Mouse (Mus musculus) liver, adult (tissue): ENCODE data around the gene Eci1.
A peak's percentile ranks its signal among the peaks of the same experiment; 100 is the strongest.

Experiments
- GATA4 ChIP-seq: IDR thresholded peaks from 2 replicates; pipeline ENCODE4 v1.6.1; 2014; ENCODE audit warnings: mild to moderate bottlenecking, low read length; ENCODE audit not compliant: insufficient replicate concordance

Gene Eci1

DNA sequence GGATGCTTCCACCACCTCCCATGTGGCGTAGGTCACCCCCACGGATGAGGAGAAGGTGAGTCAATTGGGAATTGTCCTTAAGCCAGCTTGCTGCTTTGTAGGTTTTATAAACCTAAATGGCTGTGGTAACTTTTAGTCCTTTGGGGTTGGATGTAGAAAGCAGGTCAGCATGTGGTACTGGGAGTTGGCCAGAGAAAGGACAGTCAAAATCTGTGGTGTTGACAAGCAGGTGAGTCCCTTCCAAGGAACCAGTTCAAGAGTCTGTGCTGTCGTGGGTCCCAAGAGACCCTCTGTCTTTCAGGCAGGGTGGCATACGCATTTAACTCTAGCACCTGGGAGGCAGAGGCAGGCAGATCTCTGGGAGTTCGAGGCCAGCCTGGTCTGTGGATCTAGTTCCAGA, 2.0 kb upstream of the Eci1 start:
- TF ChIP-seq GATA4 = no peak

DNA sequence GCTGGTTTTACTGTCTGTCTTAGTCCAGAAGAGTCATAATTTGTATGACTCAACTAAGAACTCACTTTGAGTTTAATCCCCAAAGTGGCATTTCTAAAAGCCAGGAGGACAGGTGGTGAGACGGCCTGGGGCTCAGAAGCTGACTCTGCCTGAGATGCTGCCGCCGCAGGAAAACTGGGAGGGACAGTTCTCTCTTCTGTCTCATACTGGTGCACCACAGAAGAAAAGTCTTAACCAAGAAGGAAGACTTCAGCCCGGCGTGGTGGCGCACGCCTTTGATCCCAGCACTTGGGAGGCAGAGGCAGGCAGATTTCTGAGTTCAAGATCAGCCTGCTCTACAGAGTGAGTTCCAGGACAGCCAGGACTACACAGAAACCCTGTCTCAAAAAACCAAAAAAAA, 536 bp upstream of the Eci1 start:
- no peak for TF ChIP-seq GATA4

DNA sequence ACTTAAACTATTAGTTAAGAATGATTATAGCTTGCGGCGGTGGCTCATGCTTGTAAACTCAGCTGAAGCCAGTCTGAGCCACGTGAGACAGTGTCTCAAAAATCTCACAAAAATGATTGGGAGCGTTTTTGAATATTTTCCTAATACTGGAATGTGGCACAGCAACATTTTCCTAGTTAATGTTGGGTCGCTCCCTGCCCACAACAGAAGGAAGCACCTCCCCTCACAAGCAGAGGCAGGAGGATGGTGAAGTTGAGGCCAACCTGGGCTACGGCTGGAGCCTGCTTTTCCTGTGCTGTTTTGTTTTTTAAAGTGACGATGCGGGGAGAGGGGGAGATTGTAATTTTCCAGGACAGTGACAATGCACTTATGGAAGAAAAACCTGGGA, 723 bp downstream of the Eci1 start:
- TF ChIP-seq GATA4 = no peak

DNA sequence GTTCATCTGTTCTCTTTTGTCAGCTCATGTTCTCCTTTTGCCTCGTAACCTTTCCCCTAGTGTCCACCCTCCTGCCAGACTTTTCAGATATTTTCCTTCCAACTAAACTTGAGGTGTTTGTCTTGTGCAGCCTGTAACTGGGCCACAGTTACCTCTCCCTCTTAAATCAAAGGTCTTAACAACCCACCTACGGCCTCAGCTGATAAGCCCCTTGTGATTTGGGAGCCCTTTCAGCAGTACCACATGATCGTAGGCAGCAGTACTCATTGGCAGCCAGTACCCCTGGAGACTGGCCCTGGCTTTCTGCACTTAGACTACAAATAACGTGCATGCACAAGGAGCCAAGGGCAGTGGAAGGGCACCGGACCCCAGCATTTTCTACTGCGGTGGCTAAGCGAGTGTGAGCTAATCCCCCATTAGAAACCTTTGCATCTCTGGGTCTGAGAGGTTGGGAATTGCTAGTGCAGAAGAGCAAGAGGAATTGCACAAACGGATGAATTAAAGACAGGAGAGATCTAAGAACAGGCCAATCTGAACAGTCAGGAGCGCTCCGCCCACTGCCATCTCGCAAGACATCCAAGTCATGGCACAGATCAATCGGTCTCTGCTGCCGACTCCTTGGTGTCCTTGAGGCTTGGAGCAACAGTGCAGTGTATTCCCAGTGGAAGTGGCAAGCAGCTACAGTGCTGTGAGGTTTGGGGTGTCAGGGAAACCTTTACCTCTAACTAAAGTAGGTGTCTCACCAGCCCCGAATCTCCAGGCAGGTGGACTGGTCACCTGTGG, 3.0 kb downstream of the Eci1 start:
- no peak; the same call in 1 of the 2 replicates for TF ChIP-seq GATA4

DNA sequence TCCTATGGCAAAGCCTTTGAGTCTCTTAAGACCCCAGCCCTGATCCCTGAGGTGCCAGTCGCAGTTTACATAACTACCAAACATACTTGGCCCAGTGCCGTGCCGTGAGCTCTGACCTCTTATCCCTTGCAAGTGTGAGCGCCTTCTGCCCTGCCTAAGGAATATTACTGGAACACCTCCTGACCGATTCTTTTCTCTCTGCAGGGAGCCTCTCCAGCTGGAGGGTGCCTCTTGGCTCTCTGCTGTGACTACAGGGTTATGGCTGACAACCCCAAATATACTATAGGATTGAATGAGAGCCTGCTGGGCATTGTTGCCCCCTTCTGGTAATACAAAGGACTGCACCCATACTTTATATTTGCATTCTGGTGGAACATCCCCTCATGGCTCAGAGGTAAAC, 10.6 kb downstream of the Eci1 start:
- no peak for TF ChIP-seq GATA4

DNA sequence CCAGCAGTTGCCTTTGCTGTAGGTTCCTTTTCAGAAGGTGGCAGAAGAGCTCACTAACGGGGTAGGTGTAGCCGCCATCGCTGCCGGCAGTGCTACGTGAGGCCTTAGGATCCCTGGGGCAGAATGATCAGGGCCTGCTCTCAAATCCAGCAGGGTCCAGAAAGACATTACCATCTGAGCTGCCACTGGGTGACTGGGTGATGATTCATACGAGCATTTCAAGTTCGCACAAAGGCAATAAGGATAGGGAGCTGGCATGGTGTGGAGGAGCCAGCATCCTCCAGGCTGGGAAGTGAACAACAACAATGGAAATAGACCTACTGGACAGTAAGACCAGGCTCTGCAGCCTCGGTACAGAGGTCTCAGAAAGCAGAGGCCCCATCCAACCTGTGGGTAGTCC, 13.9 kb downstream of the Eci1 start:
- TF ChIP-seq GATA4 = no peak

DNA sequence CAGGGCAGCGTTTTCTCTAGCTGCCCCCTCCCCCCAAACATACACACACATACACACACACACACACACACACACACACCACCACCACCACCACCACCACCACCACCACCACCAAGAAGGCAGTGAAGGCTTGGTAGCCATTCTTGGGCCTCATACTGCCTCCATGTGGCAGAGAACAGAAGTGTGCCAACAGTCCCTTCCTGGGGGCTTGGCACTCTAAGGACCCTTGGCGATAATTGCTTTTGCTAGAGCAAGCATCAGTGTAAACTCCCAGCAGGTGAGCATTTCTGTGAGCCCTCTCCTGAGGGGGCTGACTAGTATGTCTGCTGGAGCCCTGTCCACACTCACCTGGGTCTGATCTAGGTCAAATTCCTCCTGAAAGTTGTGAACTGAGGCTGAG, 14.7 kb downstream of the Eci1 start:
- TF ChIP-seq GATA4 = no peak

DNA sequence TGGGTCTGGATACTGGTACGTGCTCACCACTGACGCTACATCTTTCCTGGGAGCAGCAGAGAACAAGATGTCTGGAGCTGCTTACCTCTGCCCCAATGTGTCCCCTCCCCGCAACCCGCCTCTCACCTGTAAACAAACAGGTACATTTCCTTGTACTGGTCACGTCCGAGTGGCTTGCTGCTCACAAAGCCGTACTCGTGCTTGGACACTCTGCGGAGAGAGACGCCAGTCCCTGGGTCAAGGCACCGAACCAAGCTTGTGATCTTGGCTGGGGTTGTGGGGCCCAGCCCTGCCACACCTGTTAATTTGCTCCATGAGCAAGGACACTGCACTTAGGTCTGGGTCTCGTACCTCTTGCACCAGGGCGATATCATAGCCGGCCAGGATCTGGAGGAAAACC, 15.7 kb downstream of the Eci1 start:
- TF ChIP-seq GATA4 = no peak

DNA sequence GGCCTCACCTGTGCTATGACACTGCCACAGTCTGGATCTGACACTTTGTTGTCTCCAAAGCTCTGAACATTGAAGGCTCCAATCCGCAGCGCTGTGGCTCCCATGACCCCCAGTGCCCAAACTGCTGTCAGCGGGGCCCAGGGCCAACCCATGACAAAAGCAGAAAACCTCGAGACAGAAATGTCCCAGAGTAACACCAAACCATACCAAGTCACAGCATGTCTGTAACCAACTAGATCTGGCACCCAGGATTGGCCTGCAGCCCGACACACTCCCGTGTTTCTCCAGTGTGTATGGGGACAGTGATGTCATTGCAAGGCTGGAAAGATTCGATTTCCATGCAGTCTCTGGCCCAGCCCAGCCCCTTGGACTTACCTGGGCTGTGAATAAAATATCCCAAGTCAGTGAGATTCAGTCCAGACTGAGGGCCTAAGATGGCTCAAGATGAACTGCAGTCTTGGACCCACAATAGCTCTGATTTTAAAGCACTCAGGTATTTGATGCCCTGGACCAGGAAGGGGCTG, 16.3 kb downstream of the Eci1 start, which contains the start of gene Dnase1l2:
Gene Dnase1l2, minus strand, starts transcription at position 474 of the 524 bp plus-strand sequence.
- TF ChIP-seq GATA4 = no peak

DNA sequence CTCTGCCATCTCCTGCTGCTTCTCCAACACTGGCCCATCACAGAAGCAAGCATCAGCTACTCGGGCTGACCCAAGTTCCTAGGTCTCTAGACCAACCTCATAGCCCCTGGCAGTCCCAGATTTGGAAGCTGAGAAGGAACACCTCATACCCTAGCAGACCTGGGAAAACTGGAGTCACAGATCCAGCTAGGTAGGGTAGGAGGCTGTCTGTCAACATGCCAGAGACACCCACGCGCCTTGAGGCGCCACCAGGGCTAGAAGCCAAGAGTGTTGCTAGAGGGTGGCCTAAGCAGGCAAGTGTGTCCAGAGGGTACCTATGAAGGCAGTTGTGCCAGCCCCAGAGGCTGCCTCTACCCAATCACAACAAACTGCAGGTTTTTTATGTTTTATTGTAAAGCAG, 17.0 kb downstream of the Eci1 start:
- TF ChIP-seq GATA4 = no peak

DNA sequence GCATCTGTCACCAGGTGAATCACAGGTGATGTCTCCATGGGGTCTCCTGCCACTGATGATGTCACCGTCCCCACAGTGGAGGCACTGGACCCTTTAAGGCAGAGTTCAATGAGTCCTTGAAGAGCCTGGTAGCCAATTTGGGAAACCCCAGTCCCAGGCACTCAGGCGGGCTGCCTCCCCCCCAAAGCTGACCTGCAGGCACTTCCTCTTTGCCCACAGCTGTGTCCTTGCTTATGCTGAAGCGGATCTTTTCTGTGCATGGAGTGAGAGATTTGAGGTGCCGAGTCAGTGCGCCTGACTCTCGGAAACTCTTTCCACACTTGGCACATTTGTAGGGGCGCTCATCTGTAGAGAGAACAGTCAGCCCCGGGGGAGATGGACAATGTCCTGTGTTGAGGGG, 20.1 kb downstream of the Eci1 start:
- no peak for TF ChIP-seq GATA4

DNA sequence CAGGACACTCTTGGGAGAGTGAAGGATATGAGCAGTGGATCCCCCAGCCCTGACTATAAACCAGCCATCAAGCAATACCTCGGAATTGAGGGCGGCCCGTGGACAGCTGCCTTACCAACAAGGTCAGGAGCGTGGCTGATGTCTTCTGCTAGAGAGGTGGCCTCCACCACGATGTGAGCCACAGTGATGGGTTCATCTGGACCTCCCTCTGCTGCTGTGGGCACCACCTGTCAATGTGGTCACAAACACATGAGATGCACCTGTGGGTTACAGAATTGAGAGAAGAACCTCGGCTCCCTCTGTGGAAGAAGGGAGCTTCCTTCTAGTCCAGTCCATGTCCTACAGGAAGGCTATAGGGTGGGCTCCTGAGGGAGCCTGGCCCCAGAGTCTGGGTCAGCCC, 23.1 kb downstream of the Eci1 start:
- no peak for TF ChIP-seq GATA4

DNA sequence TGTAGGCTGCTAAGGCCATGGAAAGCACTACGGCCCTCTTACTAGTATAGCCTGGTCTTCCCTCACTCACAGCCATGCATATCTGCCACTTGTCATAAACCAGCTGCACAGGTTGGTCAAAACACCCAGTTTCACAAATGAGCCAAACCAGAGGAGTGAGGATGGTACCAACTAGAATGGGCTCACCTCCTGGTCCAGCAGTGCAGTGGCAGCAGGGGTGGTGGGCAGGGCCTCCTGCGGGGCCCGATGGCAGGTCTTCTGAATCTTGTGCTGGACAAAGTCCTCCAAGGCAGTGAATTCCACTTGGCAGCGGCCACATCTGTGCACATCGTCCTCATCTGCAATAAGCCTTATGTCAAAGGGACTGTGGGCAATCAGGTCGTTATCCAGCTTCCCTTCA, 24.8 kb downstream of the Eci1 start:
- TF ChIP-seq GATA4 = no peak

DNA sequence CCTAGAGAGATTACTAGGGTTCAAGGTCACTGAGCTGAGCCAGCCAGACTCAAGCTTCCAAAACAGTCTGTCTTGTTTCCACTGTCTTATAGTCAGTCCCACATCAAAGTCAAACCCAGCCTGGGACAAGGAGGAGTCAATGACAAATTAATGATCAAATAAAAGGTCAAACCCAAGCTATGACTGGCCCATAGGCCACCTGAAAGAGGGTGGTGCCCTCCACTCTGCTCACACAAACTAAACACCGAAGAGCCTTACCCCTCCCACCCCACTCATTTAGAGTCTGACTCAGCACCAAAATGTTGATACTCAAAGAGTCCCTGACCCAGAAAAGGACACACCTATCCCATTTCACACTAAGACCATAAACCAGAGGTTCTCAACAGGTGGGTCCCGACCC, 26.9 kb downstream of the Eci1 start:
- TF ChIP-seq GATA4 = no peak

DNA sequence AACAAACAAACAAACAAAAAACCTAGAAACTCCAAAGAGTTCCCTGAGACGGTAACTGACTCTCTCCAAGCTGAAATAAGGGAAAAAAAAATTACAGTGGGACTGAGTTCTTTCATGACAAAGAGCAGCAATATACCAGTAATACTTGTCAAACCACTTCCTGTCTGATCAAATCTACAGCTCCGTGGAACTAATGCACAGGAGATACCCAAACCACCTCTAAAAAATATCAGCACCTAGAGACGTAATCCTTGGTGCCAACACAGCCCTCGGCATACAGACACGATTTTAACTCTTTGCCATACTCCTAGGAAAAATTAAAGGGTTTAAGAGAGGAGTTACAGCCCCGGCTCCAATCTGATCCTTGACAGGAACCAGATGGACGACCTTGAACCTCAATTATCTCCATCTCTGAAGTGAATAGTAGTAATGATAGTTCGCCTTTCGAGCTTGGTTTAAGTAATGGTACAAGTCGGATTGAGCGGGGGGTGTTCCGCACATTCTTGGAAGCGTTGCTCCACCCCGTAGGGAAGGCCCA, 27.8 kb downstream of the Eci1 start:
- TF ChIP-seq GATA4 = no peak

DNA sequence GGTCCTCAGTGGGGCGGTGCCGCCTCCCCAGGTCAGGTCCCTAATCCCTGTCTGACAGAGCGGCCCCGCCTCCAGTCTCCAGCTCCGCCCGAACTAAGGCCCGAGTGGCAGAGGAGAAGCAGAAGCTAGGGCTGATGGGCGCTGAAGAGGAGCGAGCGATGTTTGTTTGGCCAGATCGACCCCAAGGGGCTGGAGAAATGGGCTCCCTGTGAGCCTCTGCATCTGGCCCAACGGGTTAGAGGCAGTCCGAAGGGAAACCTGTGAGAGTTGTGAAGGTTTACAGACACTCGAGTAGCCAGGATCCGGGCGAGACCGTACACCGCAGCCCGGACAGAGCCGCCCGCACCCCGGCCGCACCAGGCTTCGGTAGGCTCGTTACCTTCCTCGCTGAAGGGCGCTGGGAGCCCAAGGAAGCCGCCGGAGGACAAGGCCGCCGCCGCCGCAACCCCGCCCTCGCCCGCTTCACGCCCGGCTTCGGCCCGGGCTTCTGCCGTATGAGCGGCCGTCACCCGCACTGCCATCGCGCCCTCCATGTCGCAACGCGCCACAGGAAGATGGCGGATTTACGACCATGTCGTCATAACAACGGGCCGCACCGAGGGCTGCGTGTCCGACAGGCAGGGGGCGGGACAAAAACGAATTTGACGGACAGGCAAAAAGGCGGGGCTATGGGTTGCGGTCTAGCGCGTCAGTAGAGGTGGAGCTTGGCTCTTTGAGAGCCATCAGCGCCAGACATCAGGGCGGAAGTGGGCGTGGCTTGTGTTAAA, 28.5 kb downstream of the Eci1 start:
- peak; percentile 23; the same call in 1 of the 2 replicates for TF ChIP-seq GATA4

DNA sequence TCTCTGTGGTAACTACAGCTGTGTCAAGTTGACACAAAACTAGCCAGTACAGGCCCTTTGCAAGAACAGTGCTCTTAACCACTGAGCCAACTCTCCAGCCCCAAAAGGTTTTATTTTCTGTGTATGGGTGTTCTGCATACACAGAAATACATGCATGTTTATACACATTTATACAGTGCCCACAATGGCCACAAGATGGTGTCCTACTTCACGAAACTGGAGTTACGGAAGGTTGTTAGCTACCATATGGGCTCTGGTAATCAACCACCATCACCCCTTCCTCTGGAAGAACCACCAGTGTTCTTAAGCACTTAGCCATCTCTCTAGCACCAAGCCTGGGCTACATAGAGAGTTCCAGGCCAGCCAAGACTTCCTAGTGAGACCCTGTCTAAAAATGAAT, 35.1 kb downstream of the Eci1 start:
- TF ChIP-seq GATA4 = no peak

DNA sequence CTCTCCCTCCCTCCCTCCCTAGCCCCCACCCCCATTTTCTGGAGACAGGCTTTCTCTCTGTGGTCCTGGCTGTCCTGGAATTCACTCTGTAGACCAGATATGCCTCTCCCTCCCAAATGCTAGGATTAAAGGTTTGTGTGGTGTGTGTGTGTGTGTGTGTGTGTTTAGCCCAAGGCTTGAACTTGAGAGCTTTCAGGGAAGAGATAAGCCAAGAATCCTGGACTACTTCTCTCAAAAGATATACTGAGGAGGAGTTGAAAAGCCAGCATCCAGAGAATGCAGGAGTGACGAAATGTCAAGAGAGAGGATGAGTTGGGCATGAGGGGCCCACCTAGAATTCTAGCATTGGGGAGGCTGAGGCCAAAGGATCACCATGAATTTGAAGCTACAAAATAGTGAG, 36.5 kb downstream of the Eci1 start:
- no peak for TF ChIP-seq GATA4
